19 mouse cellular contexts compared by ENCODE assay signal in the genomic region with DNA sequence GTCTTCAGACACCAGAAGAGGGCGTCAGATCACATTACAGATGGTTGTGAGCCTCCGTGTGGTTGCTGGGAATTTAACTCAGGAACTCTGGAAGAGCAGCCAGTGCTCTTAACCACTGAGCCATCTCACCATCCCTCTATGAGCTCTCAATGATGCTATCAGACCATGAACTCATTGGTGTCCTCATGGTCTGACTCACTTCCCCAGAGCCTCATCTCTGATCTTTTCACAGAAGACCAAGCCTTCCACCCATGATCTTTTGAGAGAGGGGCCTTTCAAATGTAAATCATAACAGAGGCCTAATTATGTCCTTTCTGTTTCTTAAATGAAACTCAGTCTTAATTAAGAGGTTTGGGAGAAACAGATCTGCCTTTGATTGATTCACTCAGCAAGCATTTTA. TPM values are rescaled to one million over a fixed set of nuclear protein-coding genes. Genes with fewer than 3 reads are reported as not detected.
"Had no signal": no experiment of that assay in that cellular context is flagged by ENCODE, and none has a peak within 500 bp of the region (broad histone marks: within the 10 kb centered on the region; RNA-seq: fewer than 3 reads in every experiment).

No protein-coding gene starts in this region.

- H3K27me3 ChIP-seq: limb, embryonic 15.5 days; liver, embryonic 12.5 days; lung, embryonic 15.5 days; midbrain, embryonic 12.5 days; neural tube, embryonic 12.5 days had no signal

- H3K27ac ChIP-seq: kidney, postnatal 0 days; limb, embryonic 15.5 days; liver, embryonic 12.5 days; lung, embryonic 15.5 days; macrophage; midbrain, embryonic 12.5 days; neural tube, embryonic 12.5 days; stomach, postnatal 0 days had no signal

- H3K9me3 ChIP-seq: limb, embryonic 15.5 days; liver, embryonic 12.5 days; lung, embryonic 15.5 days; midbrain, embryonic 12.5 days; neural tube, embryonic 12.5 days had no signal

- DNase-seq: kidney, adult 9 months; kidney, postnatal 36 days; lung, postnatal 14 days; thymus, postnatal 4 days had no signal

- ATAC-seq: liver, embryonic 12.5 days had no signal

- H3K9ac ChIP-seq: limb, embryonic 15.5 days; liver, embryonic 12.5 days; lung, embryonic 15.5 days; midbrain, embryonic 12.5 days; neural tube, embryonic 12.5 days had no signal

- H3K4me3 ChIP-seq: limb, embryonic 15.5 days; liver, embryonic 12.5 days; lung, embryonic 15.5 days; midbrain, embryonic 12.5 days; neural tube, embryonic 12.5 days had no signal

- H3K36me3 ChIP-seq: limb, embryonic 15.5 days; liver, embryonic 12.5 days; lung, embryonic 15.5 days; midbrain, embryonic 12.5 days; neural tube, embryonic 12.5 days had no signal

- H3K4me2 ChIP-seq: limb, embryonic 15.5 days; liver, embryonic 12.5 days; lung, embryonic 15.5 days; midbrain, embryonic 12.5 days; neural tube, embryonic 12.5 days had no signal

- H3K4me1 ChIP-seq: limb, embryonic 15.5 days; liver, embryonic 12.5 days; lung, embryonic 15.5 days; neural tube, embryonic 12.5 days had no signal

RNA-seq across cellular contexts. Expression of a gene that starts 56.0 kb away (rescaled TPM):
- total RNA-seq: layer of hippocampus, adult 18-20 months; layer of hippocampus, postnatal 10 days; left cerebral cortex, adult 18-20 months; left cerebral cortex, postnatal 25 days; megakaryocyte-erythroid progenitor cell, adult 5-6 weeks; neutrophil, adult 5-6 weeks had no signal
- polyA plus RNA-seq: kidney, postnatal 0 days; limb, embryonic 11.5 days; limb, embryonic 15.5 days; liver, embryonic 12.5 days; lung, embryonic 15.5 days; macrophage; midbrain, embryonic 12.5 days; neural tube, embryonic 12.5 days had no signal
